ENCODE assay signal across 1 mouse cellular context in the genomic region with DNA sequence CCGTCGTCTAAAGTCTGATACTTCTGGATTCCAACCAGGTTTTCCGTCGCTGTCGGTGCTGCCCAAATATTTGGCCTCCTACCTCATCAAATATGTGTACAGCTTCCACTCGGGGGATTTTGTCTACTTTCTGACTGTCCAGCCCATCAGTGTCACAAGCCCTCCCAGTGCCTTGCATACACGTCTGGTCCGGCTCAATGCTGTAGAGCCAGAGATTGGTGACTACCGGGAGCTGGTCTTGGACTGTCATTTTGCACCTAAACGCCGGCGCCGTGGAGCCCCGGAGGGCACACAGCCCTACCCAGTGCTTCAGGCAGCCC.
TF ChIP-seq lines count a peak whose summit lies in the region.

No protein-coding gene starts in this region.

TF ChIP-seq in MEL, 35 proteins besides CTCF, POLR2A, EP300 and RAD21:
- TF ChIP-seq MAZ (IDR thresholded peaks at IDR 0.05; ENCODE audit: low read depth, low read length): no peak
- TF ChIP-seq TAL1 (IDR thresholded peaks at IDR 0.05; ENCODE audit: low read length): no peak
- TF ChIP-seq GATA1 (IDR thresholded peaks at IDR 0.05; ENCODE audit: low read depth, low read length): no peak
- TF ChIP-seq MAFK (IDR thresholded peaks at IDR 0.05; ENCODE audit: borderline replicate concordance, low read depth, low read length): no peak
- TF ChIP-seq CHD2 (IDR thresholded peaks at IDR 0.05; ENCODE audit: low read length): no peak
- TF ChIP-seq JUND (IDR thresholded peaks at IDR 0.05; ENCODE audit: low read depth, low read length): no peak
- no peak for TF ChIP-seq SMC3 (IDR thresholded peaks at IDR 0.05; ENCODE audit: low read depth, low read length)
- TF ChIP-seq MYB (IDR thresholded peaks at IDR 0.05; ENCODE audit: low read depth, low read length): no peak
